Mouse (Mus musculus) macrophage (primary cell): ENCODE measurements around the gene Arid1b. TPM values are rescaled to one million over a fixed set of nuclear protein-coding genes. Genes with fewer than 3 reads are reported as not detected.
A peak's percentile ranks its signal among the peaks of the same experiment; 100 is the strongest.

Source experiments
- H3K27ac ChIP-seq: fragments of 350-480 bp; formaldehyde crosslinking; 2 replicates; pipeline ENCODE4 v1.9.0; 2021
- H3K36me3 ChIP-seq: fragments of 350-480 bp; formaldehyde crosslinking; 2 replicates; pipeline ENCODE4 v1.9.0; 2021; ENCODE audit errors: inconsistent target
- H3K4me3 ChIP-seq: fragments of 350-480 bp; formaldehyde crosslinking; 2 replicates; pipeline ENCODE4 v1.9.0; 2021; ENCODE audit errors: inconsistent target
- H3K79me2 ChIP-seq: fragments of 350-480 bp; formaldehyde crosslinking; 2 replicates; pipeline ENCODE4 v1.9.0; 2021; ENCODE audit errors: inconsistent target
- WGBS: methylation state at CpG from one replicate; pipeline ENCODE4 v1.1.7; 2026; ENCODE audit warnings: inconsistent platforms; ENCODE audit not compliant: missing documents; 5-methylcytosine and 5-hydroxymethylcytosine counted together
- polyA plus RNA-seq: library from polyadenylated mRNA; stranded (reverse); fragments of 250-400 nt; gene quantifications from 3 replicates; pipeline ENCODE4 v1.2.4, GENCODE M21; 2018; ENCODE audit warnings: inconsistent platforms

The Arid1b gene
- polyA plus RNA-seq, 1 experiment from 2014 or later = 20.1 TPM

- Histone ChIP-seq H3K79me2 (peaks cover 90% of the 10 kb centered on the region), H3K27ac (no peak overlapping the region; the same call in 1 of the 2 replicates), H3K4me3 (no peak overlapping the region), H3K36me3 (no peaks in the 10 kb centered on the region)
- 76% methylated on average over 15 of the region's 16 CpGs for WGBS
Measured at GRCm38 (mm10) chr17:5254717-5255617, 260.8 kb downstream of the Arid1b start.

GRCm38 (mm10) chr17:5255618-5255933 is 261.4 kb downstream of the Arid1b start:
- Histone ChIP-seq H3K36me3 (no peaks in the 10 kb centered on the region), H3K27ac (peak overlapping the region; percentile 35), H3K4me3 (no peak overlapping the region), H3K79me2 (peaks cover 92% of the 10 kb centered on the region)
- 30% methylated on average over 2 of the region's 2 CpGs for WGBS

- Histone ChIP-seq H3K36me3 (no peaks in the 10 kb centered on the region; the same call in 1 of the 2 replicates), H3K27ac (peak overlapping the region; percentile 30; the same call in 1 of the 2 replicates), H3K4me3 (no peak overlapping the region), H3K79me2 (peaks cover 92% of the 10 kb centered on the region)
- 78% methylated on average over 9 of the region's 9 CpGs for WGBS
Measured at GRCm38 (mm10) chr17:5258978-5259377, 264.8 kb downstream of the Arid1b start.

- peaks cover 10% of the 10 kb centered on the region; the same call in 1 of the 2 replicates for H3K36me3 ChIP-seq
- H3K4me3 ChIP-seq = no peak overlapping the region
- peaks cover 85% of the 10 kb centered on the region for H3K79me2 ChIP-seq
- no peak overlapping the region for H3K27ac ChIP-seq
- 56% methylated on average over 8 of the region's 8 CpGs for WGBS
Measured at GRCm38 (mm10) chr17:5261131-5261651, 267.1 kb downstream of the Arid1b start.

GRCm38 (mm10) chr17:5261874-5262605 is 267.9 kb downstream of the Arid1b start:
- Histone ChIP-seq H3K36me3 (peaks cover 10% of the 10 kb centered on the region; the same call in 1 of the 2 replicates), H3K79me2 (peaks cover 77% of the 10 kb centered on the region), H3K27ac (no peak overlapping the region; the same call in 1 of the 2 replicates), H3K4me3 (no peak overlapping the region)
- WGBS = 71% methylated on average over 22 of the region's 22 CpGs

GRCm38 (mm10) chr17:5262788-5263187 is 268.7 kb downstream of the Arid1b start:
- Histone ChIP-seq H3K79me2 (peaks cover 69% of the 10 kb centered on the region), H3K4me3 (no peak overlapping the region), H3K36me3 (peaks cover 16% of the 10 kb centered on the region), H3K27ac (no peak overlapping the region)
- WGBS = 85% methylated on average over 4 of the region's 4 CpGs

GRCm38 (mm10) chr17:5264783-5265182 is 270.7 kb downstream of the Arid1b start:
- WGBS = 74% methylated on average over 3 of the region's 3 CpGs
- no peak overlapping the region for H3K4me3 ChIP-seq
- H3K79me2 ChIP-seq = peaks cover 60% of the 10 kb centered on the region
- no peak overlapping the region for H3K27ac ChIP-seq
- peaks cover 21% of the 10 kb centered on the region for H3K36me3 ChIP-seq

GRCm38 (mm10) chr17:5265615-5266014 is 271.5 kb downstream of the Arid1b start:
- H3K27ac ChIP-seq = no peak overlapping the region
- H3K4me3 ChIP-seq = no peak overlapping the region
- WGBS = 73% methylated on average over 6 of the region's 6 CpGs
- peaks cover 63% of the 10 kb centered on the region for H3K79me2 ChIP-seq
- H3K36me3 ChIP-seq = peaks cover 21% of the 10 kb centered on the region

GRCm38 (mm10) chr17:5267747-5268146 is 273.6 kb downstream of the Arid1b start:
- 90% methylated on average over 5 of the region's 6 CpGs for WGBS
- Histone ChIP-seq H3K79me2 (peaks cover 63% of the 10 kb centered on the region), H3K27ac (no peak overlapping the region), H3K36me3 (peaks cover 28% of the 10 kb centered on the region), H3K4me3 (no peak overlapping the region)

- H3K79me2 ChIP-seq = peaks cover 52% of the 10 kb centered on the region; the same call in 1 of the 2 replicates
- 94% methylated on average over 10 of the region's 10 CpGs for WGBS
- peaks cover 28% of the 10 kb centered on the region for H3K36me3 ChIP-seq
- H3K4me3 ChIP-seq = no peak overlapping the region
- no peak overlapping the region for H3K27ac ChIP-seq
Measured at GRCm38 (mm10) chr17:5269302-5269701, 275.2 kb downstream of the Arid1b start.

GRCm38 (mm10) chr17:5269774-5270173 is 275.6 kb downstream of the Arid1b start:
- Histone ChIP-seq H3K27ac (no peak overlapping the region), H3K79me2 (peaks cover 48% of the 10 kb centered on the region; the same call in 1 of the 2 replicates), H3K4me3 (no peak overlapping the region), H3K36me3 (peaks cover 24% of the 10 kb centered on the region)
- 95% methylated on average over 16 of the region's 16 CpGs for WGBS

- Histone ChIP-seq H3K36me3 (peaks cover 18% of the 10 kb centered on the region), H3K27ac (no peak overlapping the region), H3K79me2 (peaks cover 42% of the 10 kb centered on the region; the same call in 1 of the 2 replicates), H3K4me3 (no peak overlapping the region)
- 92% methylated on average over 6 of the region's 6 CpGs for WGBS
Measured at GRCm38 (mm10) chr17:5270823-5271222, 276.7 kb downstream of the Arid1b start.

- Histone ChIP-seq H3K4me3 (no peak overlapping the region), H3K36me3 (peaks cover 8% of the 10 kb centered on the region; the same call in 1 of the 2 replicates), H3K79me2 (peaks cover 55% of the 10 kb centered on the region; the same call in 1 of the 2 replicates), H3K27ac (no peak overlapping the region)
- WGBS = 100% methylated on average over 3 of the region's 3 CpGs
Measured at GRCm38 (mm10) chr17:5273118-5273517, 279.0 kb downstream of the Arid1b start.

- whole genome bisulfite sequencing = 89% methylated on average over 3 of the region's 3 CpGs
- Histone ChIP-seq H3K79me2 (peaks cover 61% of the 10 kb centered on the region; the same call in 1 of the 2 replicates), H3K36me3 (peaks cover 7% of the 10 kb centered on the region; the same call in 1 of the 2 replicates), H3K4me3 (no peak overlapping the region), H3K27ac (no peak overlapping the region)
Measured at GRCm38 (mm10) chr17:5273685-5274084, 279.6 kb downstream of the Arid1b start.
